Mouse (Mus musculus): ENCODE results near the gene Emilin2.

DNA sequence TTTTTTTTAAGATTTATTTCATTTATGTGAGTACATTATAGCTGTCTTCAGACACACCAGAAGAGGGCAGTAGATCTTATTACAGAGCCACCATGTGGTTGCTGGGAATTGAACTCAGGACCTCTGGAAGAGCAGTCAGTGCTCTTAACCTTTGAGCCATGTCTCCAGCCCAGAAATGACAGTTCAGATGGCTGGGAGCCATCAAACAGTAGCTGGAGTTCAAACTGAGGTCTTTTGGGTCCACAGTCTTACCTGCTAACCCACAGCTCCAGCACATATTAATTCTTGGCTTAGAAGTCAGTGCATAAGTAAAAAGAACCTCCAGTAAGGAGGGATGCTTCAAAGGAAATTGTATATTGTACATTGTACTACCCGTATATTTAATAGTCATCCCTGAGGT, 102.9 kb downstream of the Emilin2 start:
- no peak for TF ChIP-seq TCF12 (IDR thresholded peaks at IDR 0.05; ENCODE audit: insufficient read depth, poor library complexity, severe bottlenecking)
- TF ChIP-seq USF1 (IDR thresholded peaks at IDR 0.05; ENCODE audit: low read depth): no peak
- TF ChIP-seq MYOD1 (IDR thresholded peaks at IDR 0.05; ENCODE audit: control insufficient read depth in 1 of 3, insufficient read length in 2 of 3, low read depth in 2 of 3): no peak
- no peak for TF ChIP-seq POLR2A (IDR thresholded peaks at IDR 0.05; ENCODE audit: insufficient read length, low read depth)
- no peak for TF ChIP-seq POLR2AphosphoS2 (IDR thresholded peaks at IDR 0.05; ENCODE audit: insufficient read length, low read depth)
- no peak for TF ChIP-seq MAX (IDR thresholded peaks at IDR 0.05; ENCODE audit: low read depth)
